Mouse (Mus musculus) large intestine, adult 2 months (tissue): ENCODE data around the gene Mcur1. TPM values are rescaled to one million over a fixed set of nuclear protein-coding genes. Genes with fewer than 3 reads are reported as not detected.

Experiments used
- DNase-seq: peaks from one replicate; pipeline ENCODE4 v3.0.0-alpha.2; 2012; ENCODE audit warnings: low read depth, low spot score
- WGBS: fragments of 180-500 bp; shearing (Covaris S2); methylation state at CpG from one replicate; pipeline ENCODE4 v1.1.7; 2018; 5-methylcytosine and 5-hydroxymethylcytosine counted together
- polyA plus RNA-seq: library from polyadenylated mRNA; depleted of rRNA; stranded (reverse); fragments of >200 nt; gene quantifications from 2 replicates; pipeline ENCODE4 v1.2.3, GENCODE M21; 2012

Gene Mcur1
- polyA plus RNA-seq, 1 experiment = 12.9 TPM

DNA sequence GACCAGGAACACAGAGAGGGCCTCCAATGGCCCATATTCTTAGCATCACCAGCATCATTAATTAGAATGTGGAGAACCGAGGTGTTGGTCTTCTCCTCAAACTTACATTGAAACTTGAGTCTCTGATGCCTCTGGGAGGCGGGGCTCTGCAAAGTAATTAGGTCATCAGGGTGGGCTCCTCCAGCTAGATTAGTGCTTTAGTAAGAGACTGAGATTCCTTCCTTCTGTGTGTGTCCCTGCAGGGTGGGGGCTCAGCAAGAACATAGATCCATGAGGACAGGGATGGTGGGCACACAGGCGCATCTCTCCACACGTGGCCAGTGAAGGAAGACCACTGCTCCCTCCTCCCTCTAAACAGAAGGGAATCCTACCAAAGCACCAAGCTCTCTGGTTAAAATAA is 26.0 kb downstream of the Mcur1 start:
- DNase-seq = no peak
- WGBS = 77% methylated on average over 4 of the region's 4 CpGs

DNA sequence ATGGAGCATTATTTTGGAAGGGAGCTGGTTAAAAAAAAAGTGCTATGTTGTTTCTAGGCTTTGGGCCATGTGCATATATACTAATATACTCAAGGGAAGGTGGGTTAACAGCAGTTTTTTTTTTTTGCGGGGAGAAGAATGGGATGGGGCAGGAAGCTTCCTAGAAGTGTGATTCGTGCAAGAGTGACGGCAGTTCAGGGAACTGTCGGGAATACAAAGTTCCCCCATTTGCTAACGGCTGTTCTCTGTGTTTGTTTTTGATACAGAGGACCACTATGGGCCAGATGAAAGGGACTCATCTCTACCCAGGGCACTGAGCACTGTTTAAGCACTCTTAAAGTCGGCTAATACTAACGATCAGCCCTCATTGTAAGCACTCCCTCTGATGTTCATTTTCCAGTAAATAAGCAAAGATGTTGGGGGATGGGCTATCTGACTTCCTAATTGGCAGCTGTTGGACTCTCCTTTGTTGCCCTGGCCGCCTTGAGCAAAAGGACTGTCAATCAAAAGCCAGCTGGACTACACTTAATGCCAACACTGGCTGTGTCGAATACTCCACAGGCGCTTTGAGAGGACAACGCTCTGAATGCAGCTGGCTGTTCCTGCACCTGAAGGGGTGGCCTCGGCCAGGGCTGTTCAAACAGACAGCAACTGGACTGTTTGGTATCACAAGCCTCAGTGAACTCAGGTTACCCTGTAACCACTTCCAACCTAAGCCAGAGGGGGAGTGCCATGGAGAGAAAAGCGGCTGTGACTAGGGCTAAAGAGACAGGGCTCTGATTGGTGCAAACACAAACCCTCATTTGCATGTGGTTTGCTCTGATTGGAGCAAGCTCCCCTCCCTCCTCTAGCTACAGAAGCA is 28.9 kb downstream of the Mcur1 start:
- 20% methylated on average over 13 of the region's 13 CpGs for WGBS
- no peak for DNase-seq

DNA sequence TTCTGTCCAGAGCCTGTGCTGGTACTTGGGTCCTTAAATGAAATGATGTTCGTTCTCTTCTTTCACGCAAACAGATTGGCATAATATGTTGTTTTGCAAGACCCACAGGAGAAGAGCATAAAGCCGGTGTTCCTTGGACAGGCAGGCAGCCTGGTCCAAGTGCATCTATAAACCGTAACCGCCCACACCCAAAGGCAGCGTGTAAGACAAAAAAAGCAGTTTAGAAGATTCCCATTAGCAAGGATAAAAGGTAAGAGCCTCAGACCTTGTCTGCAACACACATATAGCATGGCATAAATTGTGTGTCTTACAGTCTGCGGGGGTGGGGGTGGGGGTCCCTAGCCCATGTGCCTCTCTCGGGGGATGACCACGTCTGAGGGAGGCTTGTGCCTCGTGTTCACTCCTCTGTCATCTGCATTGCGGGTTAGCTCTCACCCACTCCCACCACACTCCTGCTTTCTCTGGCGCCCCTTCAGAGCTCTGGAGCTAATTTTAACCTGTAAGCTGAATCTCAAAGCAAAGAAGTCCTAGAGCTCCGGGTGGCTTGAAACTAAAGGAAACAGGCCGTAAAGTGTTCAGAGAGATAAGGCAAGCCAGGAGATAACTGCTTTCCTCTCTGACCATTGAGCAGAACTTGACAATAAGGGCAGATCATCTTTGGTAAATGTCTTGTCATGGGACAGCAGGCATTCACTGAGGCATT is 29.7 kb downstream of the Mcur1 start:
- DNase-seq = no peak
- 62% methylated on average over 14 of the region's 14 CpGs for WGBS

DNA sequence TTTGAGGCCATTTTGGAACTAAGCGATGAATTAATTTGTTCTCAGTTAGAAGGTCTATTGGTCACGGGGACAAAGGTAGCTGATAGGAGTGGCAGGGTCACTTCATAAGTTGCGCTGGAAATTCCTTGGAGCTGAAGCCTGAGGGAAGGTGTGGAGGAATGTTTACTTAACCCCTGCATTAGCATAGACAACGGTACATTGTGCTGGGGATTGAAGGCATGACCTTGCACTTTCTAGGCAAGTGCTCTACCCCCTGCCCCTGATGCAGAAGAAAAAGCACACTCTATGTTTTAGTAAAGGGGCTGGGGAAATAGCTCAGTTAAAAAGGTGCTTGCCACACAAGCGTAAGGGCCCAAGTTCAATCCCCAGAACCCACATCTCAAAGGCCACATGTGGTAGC is 33.7 kb downstream of the Mcur1 start:
- 65% methylated on average over 5 of the region's 5 CpGs for WGBS
- no peak for DNase-seq

DNA sequence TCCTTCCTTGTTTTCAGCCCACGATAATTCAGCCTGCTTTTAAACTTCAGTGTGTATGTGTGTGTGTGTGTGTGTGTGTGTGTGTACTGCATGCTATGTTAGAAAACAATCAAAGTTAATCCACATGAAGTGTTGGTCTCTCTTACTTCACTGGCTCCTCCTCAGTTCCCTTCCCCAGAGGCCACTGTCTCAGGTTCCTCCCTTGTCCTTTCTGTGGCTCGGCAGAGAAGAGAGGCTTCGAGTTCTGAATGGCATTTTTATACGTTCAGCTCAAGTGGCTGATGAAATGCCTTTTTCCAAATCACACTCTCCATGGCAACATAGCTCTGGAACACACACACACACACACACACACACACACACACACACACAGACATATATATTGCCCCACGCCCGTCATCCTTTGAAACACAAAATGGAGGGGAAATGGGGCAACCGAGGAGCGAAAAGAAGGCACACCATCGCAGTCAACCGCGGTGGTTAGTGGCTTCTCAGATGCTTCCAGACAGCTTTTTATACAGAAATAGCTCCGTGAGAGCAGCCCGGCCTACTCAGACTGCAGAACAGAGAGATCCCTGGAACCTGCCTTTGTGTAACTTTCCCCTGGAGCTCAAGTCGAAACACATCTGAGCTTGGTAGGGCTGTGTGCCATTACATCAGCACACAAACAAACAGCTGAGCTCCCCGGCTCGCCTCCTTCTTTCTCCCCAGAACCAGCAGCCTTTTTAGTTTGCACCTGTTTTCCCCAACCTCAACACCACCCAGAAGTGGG is 34.4 kb downstream of the Mcur1 start:
- DNase-seq = no peak

DNA sequence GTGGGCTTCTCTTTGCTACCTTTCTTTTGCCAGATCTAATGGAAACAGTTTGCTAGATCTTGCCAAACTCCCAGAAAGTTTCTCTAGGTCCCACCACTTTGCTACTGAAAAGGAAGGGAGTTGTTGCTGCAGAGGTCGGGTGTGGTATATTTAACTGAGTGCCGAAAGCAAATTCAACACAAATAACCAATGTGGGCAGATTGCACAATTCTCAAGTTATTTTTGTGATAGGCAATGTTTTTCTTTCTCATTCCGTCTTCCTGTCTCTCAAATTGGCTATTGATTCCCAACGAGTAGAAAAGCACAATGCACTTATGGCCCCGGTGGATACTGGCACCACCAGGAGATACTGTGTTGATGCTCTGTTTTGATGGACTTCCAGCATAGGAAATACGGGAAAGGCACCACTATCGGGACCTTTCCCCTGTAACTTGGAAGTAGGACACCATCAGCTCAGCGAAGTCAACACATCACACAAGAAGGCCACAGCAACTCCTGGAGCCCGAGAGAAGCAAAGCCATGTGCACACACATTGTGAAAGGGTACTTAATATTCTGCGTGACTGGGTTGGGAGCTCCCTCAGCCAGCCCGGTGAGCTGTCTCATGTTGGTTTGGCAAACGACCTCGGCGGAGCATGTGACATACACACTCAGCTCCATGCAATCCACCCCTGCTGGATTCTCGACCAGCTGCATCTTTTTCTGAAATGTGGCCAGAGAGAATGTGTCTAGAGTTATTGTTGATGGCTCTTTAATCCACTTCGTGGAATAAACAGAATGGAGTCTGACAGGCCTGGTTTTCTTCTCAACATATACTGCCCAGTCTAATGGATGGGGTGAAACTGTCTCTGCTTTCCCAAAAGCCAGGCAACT is 35.3 kb downstream of the Mcur1 start:
- DNase-seq = no peak
- WGBS = 44% methylated on average over 16 of the region's 16 CpGs

More for the DNA sequence above, 34.4 kb downstream of the Mcur1 start:
- WGBS = 46% methylated on average over 16 of the region's 16 CpGs

DNA sequence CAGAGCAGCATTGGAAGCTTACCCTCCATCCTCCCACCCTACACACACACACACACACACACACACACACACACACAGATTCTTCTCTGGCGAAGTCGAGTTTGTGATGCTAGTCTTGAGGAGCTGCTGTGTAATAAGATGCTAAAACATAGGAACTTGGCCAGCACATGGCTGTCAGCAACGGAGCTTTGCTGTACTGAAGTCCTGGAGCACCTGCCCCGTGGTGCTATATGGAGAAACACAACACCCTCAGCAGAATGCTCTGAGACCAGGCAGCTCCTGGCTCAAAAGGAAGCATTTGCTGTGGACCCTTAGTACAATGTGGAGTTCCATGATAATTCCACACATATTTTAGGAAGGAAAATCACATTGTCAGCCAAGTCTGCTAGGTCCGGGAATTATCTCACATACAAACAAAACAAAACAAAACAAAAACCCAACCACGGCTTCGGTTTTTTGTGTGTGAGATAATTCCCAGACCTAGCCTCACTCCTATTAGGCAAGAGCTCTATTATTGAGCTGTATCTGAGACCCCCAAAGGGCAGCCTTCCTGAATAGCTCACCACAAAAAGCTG is 36.0 kb downstream of the Mcur1 start:
- no peak for DNase-seq
- WGBS = 56% methylated on average over 7 of the region's 7 CpGs

DNA sequence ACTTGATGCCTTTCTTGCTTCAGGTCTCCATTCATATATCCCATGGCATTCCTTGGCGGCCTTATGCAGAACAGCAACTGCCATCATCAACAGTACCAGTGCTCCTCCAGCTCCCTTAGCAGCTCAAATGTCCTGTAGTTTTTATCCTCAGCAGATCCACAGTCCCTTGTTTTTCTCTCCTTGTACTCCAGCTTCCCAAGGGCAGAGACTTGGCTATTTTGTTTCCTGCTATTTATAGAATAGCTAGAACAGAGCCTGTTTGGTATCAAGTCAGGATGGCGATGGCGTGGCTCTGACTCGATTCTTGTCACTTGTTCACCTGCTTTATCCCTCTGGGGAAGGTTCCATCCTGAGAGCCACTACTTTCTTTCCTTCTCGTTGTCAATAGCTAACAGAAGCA is 38.1 kb downstream of the Mcur1 start:
- WGBS = 78% methylated on average over 5 of the region's 5 CpGs
- no peak for DNase-seq

DNA sequence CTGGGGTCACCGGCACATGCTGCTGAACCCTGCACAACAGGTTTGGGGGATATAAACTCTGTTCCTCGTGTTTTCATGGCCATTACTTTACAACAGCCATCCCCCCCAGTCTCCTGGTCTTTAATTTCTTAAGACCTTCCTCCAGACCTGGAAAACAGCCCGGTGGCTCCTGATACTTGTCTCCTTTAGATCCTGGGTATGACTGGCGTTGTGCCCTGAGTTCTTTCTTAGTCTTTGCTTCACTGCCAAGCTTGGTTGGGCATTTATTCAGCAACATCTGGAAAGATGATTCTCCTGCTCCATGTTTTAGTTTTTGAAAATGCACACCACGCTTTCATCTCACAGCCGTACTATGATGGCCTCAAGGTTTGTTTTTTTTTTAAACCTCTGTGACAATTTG is 40.7 kb downstream of the Mcur1 start:
- DNase-seq = no peak
- 68% methylated on average over 6 of the region's 6 CpGs for WGBS

DNA sequence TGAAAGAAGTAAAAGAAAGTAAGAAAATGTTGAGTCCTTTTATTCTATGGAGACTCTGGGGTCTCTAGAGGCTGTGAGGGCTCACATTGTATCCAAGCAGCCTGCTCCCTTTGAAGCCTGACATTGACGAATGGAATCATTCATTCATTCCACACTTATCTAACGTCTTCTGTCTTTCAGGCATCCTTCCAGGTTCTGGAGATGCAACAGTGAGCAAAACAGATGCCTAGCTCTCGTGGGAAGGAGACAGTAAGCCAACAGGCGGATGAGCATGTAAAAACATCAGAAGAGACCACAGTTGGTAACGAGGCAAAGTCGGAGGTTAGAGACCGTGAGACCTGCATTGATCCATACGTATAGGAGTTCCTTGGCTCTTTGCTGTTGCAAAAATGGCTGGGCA is 42.6 kb downstream of the Mcur1 start:
- no peak for DNase-seq
- 81% methylated on average over 8 of the region's 8 CpGs for WGBS

DNA sequence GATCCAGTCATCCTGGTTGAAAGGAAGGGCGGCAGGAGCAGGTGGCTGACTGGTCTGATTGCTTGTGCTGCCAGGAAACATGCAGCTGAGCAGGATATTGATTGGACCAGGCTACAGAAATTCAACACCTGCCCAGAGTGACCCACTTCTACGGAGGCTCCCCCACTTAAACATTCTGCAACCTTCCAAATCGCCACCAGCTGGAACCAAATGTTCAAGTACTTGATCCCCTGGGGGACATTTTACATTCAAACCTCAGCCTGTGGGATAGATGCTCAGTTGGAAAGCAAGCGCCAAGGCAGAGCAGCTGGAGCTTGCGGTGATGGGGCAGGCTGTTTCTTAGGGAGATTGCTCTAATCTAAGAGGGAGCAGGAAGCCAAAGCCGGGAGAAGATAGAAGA is 43.1 kb downstream of the Mcur1 start:
- no peak for DNase-seq
- WGBS = 72% methylated on average over 6 of the region's 6 CpGs

DNA sequence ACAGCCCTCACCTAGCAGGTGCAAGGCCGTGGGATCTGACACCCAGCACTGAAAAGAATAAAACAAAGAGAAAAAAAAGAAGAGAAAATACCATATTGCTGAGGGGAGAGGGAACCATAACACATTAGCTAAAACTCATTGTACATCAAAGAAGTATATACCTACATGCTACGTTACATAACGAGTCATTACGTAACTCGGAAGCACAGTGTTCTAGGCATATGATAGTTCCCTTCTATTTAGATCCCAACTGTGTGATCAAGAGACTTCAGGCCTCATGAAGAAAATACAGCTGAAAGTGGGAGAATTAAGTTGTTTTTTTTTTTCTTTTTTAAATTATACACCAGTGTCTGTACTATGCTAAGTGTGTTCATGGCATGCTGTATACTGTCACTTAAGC is 43.9 kb downstream of the Mcur1 start:
- WGBS = 87% methylated on average over 5 of the region's 5 CpGs
- DNase-seq = no peak

DNA sequence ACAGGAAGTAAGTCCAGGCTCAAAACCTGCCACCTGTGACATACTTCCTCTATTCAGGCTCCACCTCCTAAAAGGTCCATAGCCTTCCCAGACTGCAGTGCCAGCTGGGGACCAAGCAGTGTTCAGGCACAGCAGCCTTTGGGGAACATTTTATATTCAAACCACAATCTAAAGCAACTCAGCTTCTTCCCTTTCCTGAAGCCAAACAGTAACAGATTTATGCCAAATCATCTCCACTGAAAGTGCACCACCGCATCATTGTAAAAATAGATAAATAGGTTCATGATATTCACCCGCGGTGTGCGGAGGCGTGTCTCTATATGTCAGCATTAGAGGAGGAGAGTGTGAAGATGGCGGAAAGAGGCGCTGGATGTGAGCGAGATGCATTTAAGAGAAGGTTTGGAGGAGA is 45.0 kb downstream of the Mcur1 start:
- DNase-seq = no peak
- 63% methylated on average over 8 of the region's 8 CpGs for WGBS

DNA sequence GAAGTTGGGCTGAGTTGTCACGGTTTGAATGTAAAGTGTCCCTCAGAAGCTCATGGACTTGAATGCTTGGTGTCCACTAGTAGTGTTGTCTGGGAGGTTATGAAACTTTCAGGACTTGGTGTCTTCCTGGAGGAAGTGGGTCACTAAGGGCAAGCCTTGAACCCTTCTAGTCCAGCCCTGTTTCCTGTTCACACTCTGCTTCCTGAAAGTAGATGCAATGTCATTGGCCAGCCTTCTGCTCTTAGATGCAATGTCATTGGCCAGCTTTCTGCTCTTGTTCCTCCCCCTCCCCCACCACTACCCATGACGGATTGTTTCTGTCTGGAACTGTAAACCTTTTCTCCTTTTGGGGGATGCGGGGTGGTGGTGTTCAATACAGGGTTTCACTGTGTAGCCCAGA is 47.3 kb downstream of the Mcur1 start:
- DNase-seq = no peak
- 94% methylated on average over 3 of the region's 3 CpGs for WGBS

DNA sequence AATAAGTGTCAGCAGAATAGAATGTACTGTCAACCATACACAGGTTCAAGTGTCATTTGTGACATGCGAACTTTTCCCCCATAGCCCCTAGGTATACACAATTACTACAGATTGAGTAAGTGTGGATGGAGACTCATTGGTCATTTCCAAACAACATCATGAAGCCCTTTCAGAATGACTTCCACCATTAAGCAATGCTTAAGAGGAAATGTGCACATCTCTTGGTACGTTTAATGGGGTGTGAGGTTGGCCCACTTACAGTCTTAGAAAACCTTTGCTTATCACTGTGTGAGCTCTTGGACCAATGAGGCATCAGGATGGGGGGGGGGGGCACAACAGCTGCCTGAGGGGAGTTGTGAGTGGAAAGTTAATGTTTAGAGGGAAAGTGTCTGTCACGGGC is 54.2 kb downstream of the Mcur1 start:
- DNase-seq = no peak
- WGBS = 91% methylated on average over 3 of the region's 3 CpGs

DNA sequence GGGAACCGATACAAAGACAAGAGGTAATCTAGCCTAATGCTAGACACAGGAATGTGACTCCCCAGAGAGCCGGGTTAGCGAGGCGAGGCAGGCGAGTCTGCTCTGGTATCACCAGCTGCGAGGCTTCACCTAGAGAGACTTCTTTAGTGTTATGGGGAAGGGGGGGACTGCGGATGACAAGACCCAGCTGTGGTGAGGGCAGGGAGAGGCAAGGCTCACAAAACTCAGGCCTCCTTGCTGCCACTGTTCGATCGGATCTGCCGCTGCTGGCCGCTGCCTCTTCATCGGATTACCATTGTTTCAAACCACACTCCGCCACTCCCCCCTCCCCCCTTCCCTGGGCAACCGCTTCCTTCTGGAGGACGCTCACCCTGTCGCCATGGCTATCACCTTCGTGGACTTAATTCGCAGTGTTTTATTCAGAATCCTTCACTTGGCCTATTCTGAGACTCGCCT is 56.6 kb downstream of the Mcur1 start:
- WGBS = 10% methylated on average over 19 of the region's 19 CpGs
- DNase-seq = no peak

DNA sequence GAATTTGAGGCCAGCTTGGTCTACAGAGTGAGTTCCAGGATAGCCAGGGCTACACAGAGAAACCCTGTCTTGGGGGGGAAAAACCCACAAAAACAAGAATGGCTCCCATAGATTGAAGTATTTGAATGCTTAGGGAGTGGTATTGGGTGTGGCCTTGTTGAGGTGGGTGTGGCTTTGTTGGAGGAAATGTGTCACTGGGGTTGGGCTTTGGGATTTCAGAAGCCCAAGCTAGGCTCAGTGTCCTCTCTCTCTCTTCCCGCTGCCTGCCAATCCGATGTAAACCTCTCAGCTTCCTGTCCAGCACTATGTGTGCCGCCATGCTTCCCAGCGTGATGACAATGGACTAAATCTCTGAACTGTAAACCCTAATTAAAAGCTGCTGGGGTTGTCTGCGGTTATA is 58.4 kb downstream of the Mcur1 start:
- no peak for DNase-seq
- WGBS = 83% methylated on average over 5 of the region's 5 CpGs

DNA sequence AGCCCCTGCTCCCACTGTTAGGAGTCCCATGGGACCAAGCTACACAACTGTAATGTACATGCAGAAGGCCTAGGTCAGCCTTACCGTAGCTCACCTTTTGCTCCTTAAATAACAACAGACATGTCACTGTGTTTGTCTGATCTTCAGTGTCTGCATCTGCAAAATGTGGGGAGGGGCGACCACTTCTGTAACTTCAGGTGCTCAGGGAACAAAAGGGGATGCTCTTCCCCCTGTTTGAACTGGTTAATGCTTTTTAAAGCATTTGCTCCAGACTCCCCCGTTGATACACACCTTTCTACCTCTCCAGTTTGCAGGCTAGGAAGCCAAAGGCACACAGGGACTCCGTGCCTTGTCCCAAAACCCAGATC is 59.5 kb downstream of the Mcur1 start:
- DNase-seq = no peak
- WGBS = 93% methylated on average over 4 of the region's 4 CpGs
